Mouse (Mus musculus) lung, embryonic 14.5 days (tissue): ENCODE data around the gene Olfr1274-ps. TPM values are rescaled to one million over a fixed set of nuclear protein-coding genes. Genes with fewer than 3 reads are reported as not detected.
"Not testable (repeated sequence)": the region's sequence is repeated elsewhere in the genome, so short reads cannot be mapped to it uniquely, and the experiment has no call there.

ENCODE experiments used
- ATAC-seq: fragments of 200-750 bp; cut with Nextera tagmentation; 2 replicates; pipeline ENCODE4 v1.8.0; 2017; ENCODE audit warnings: mild to moderate bottlenecking, moderate TSS enrichment, moderate library complexity; ENCODE audit not compliant: insufficient read depth
- DNase-seq: peaks from one replicate; pipeline ENCODE4 v3.0.0-alpha.2; 2015
- H3K27ac ChIP-seq: fragments of 300-500 bp; sonication (generic); 2 replicates; pipeline ENCODE4 v1.5.1; 2014; ENCODE audit warnings: low read depth, mild to moderate bottlenecking, moderate library complexity
- H3K27me3 ChIP-seq: fragments of 300-500 bp; sonication (generic); 2 replicates; pipeline ENCODE4 v1.6.1; 2014; ENCODE audit warnings: low read length, control low read depth; ENCODE audit not compliant: insufficient read depth
- H3K36me3 ChIP-seq: fragments of 300-500 bp; sonication (generic); 2 replicates; pipeline ENCODE4 v1.6.1; 2014; ENCODE audit warnings: control low read depth; ENCODE audit not compliant: insufficient read depth
- H3K4me1 ChIP-seq: fragments of 300-500 bp; sonication (generic); 2 replicates; pipeline ENCODE4 v1.6.1; 2014; ENCODE audit warnings: antibody characterized with exemption, control low read depth; ENCODE audit not compliant: insufficient read depth
- H3K4me2 ChIP-seq: fragments of 300-500 bp; sonication (generic); 2 replicates; pipeline ENCODE4 v1.6.1; 2014; ENCODE audit warnings: mild to moderate bottlenecking
- H3K4me3 ChIP-seq: fragments of 300-500 bp; sonication (generic); 2 replicates; pipeline ENCODE4 v1.5.1; 2014; ENCODE audit warnings: low read depth, low read length
- H3K9ac ChIP-seq: fragments of 300-500 bp; sonication (generic); 2 replicates; pipeline ENCODE4 v1.6.1; 2014
- H3K9me3 ChIP-seq: fragments of 300-500 bp; sonication (generic); 2 replicates; pipeline ENCODE4 v1.6.1; 2016; ENCODE audit warnings: low read depth, low read length, control low read depth
- WGBS: fragments of 180-500 bp; shearing (Covaris S2); extraction: QIAGEN DNeasy Blood & Tissue Kit; methylation state at CpG from one replicate; pipeline ENCODE4 v1.1.7; 2014; 5-methylcytosine and 5-hydroxymethylcytosine counted together
- polyA plus RNA-seq: library from polyadenylated mRNA; unstranded; fragments of >200 nt; fragmentation: Nextera tagmentation; extraction: Ambion mirVana; gene quantifications from 2 replicates; pipeline ENCODE4 v1.2.1, GENCODE M21; 2014

Olfr1274-ps gene
- polyA plus RNA-seq = not detected in 2 replicates

- ATAC-seq, H3K4me3 ChIP-seq, DNase-seq, H3K27me3 ChIP-seq, H3K9ac ChIP-seq, H3K9me3 ChIP-seq, H3K27ac ChIP-seq, H3K4me2 ChIP-seq, H3K4me1 ChIP-seq, H3K36me3 ChIP-seq: not testable (repeated sequence)
- 76% methylated on average over 5 of the region's 7 CpGs for WGBS
Measured at GRCm38 (mm10) chr2:90398633-90399107, at the start of gene Olfr1274-ps. Gene Olfr1274-ps, plus strand, starts transcription at chr2:90398683.

- H3K4me2 ChIP-seq, H3K9ac ChIP-seq, H3K27ac ChIP-seq, H3K4me3 ChIP-seq, DNase-seq, H3K4me1 ChIP-seq, H3K36me3 ChIP-seq, H3K9me3 ChIP-seq, H3K27me3 ChIP-seq: not testable (repeated sequence)
- ATAC-seq = peak; percentile 38; the same call in 1 of the 2 replicates
- WGBS = no CpG with 5 or more reads among the region's 6 CpGs
Measured at GRCm38 (mm10) chr2:90351047-90351446, 47.4 kb upstream of the Olfr1274-ps start.

- WGBS = no CpG with 5 or more reads among the region's 3 CpGs
- ATAC-seq = 0 out of 2 replicates have a peak, but pooled peaks have one; percentile 58
- H3K9me3 ChIP-seq = not testable (repeated sequence)
Measured at GRCm38 (mm10) chr2:90351540-90351939, 46.9 kb upstream of the Olfr1274-ps start.

GRCm38 (mm10) chr2:90359229-90359628 is 39.3 kb upstream of the Olfr1274-ps start:
- H3K27me3 ChIP-seq = not testable (repeated sequence)

More at GRCm38 (mm10) chr2:90351540-90351939, 46.9 kb upstream of the Olfr1274-ps start:
- H3K4me1 ChIP-seq, H3K27ac ChIP-seq, H3K4me2 ChIP-seq, H3K9ac ChIP-seq, H3K27me3 ChIP-seq, DNase-seq, H3K4me3 ChIP-seq, H3K36me3 ChIP-seq: not testable (repeated sequence)

DNA sequence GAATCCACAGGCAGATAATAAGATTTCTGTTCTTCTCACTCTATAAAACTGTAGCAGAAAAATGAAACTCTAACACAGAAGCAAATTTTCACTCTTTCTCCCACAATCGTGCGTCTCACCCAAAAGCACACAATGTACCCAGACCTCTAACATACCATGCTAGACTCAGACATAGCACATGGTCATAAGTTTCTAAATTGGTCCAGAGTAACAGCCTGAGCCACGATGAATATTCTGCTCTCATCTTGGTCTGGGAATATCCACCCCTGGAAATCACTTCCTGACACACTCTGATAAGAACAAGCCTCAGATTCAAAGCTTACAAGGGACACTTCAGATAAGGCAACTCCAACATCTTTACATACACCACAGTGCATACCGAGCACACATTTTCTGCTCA is 38.3 kb upstream of the Olfr1274-ps start:
- not testable (repeated sequence) for H3K27ac ChIP-seq, H3K4me3 ChIP-seq, ATAC-seq, DNase-seq, H3K9me3 ChIP-seq, H3K4me1 ChIP-seq, H3K27me3 ChIP-seq, H3K4me2 ChIP-seq, H3K36me3 ChIP-seq, H3K9ac ChIP-seq
- WGBS = no CpG with 5 or more reads among the region's 4 CpGs

More at GRCm38 (mm10) chr2:90359229-90359628, 39.3 kb upstream of the Olfr1274-ps start:
- not testable (repeated sequence) for H3K27ac ChIP-seq, H3K4me1 ChIP-seq, ATAC-seq, DNase-seq, H3K9ac ChIP-seq, H3K36me3 ChIP-seq, H3K4me2 ChIP-seq, H3K4me3 ChIP-seq, H3K9me3 ChIP-seq
- no CpG with 5 or more reads among the region's 5 CpGs for WGBS

DNA sequence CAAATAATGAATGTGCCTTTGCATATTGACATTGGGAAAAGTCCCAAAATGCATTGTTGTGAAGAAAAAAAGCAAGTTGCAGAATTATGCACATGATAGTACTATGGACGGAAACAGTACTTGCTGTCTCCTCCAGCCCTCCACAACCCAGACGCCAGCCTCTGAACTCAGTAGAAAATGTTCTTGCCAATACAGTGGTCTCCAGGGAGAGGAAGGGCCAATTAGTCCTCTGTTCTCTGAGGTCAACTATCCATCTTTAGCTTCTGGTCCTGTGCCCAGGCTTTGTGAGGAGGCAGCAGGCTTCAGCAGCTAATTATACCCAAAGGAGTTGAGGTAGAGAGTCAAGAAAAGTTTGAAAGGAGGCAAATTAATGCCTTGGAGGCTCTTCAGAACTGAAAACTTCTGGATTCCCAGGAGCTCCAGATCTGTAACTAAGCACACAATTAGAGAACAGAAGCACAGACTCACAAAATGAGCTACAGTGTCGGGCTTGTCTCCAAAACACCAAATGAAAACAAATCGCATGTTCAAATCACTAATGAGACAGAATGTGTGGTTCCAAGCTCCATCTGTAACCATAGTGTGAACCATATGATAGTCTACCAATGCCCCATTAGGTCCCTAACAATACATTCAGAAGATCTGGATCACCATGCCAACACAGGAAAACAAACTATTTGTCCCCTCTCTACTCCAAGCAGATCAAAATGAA is 15.8 kb downstream of the Olfr1274-ps start:
- H3K4me1 ChIP-seq, DNase-seq, H3K9me3 ChIP-seq, ATAC-seq, H3K4me3 ChIP-seq, H3K36me3 ChIP-seq, H3K27me3 ChIP-seq, H3K4me2 ChIP-seq, H3K27ac ChIP-seq, H3K9ac ChIP-seq: not testable (repeated sequence)
- WGBS = 83% methylated on average over 4 of the region's 4 CpGs

DNA sequence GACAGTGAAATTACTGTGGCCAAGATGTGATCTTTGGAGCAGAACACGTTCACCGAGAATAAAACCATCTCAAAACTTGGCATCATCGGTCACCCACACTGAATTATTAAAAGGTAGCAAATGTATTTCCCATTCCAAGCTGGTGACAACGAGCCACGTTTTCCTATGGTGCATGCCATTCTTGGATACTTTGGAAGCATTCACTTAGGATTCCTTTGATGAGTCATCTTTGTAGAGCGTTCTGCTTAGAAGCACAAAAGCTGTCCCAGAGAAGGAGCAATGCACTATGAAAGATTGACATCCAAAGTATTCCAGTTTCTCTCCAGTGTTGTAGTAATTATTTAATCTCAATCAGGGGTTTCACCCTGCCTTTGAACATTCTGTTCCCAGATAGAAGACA is 23.8 kb downstream of the Olfr1274-ps start:
- H3K9ac ChIP-seq, H3K4me3 ChIP-seq, H3K4me1 ChIP-seq, ATAC-seq, H3K36me3 ChIP-seq, H3K27me3 ChIP-seq, H3K9me3 ChIP-seq, H3K4me2 ChIP-seq, H3K27ac ChIP-seq, DNase-seq: not testable (repeated sequence)
- WGBS = 88% methylated on average over 6 of the region's 6 CpGs

DNA sequence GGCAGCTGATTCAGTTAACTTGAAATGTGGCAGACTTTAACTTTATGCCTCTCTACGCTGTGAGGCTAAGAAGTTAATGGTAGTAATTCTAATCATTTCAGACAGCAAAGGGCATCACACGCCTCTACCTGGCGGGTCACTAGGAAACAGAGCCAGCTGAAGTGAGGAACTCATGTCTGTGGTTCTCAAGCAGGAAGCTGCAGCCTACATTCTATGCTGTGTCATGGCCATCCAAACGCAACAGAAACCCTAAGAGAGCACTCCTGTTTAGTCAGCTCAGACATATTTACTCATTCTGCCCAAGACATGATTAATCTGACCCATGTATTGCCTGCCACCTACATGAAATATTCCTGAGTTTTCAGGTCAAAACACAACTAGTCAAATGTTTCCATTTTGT is 26.5 kb downstream of the Olfr1274-ps start:
- no CpG with 5 or more reads among the region's 4 CpGs for WGBS
- DNase-seq, H3K27me3 ChIP-seq, H3K4me3 ChIP-seq, H3K9me3 ChIP-seq, H3K4me2 ChIP-seq, H3K9ac ChIP-seq, H3K4me1 ChIP-seq, H3K27ac ChIP-seq, ATAC-seq, H3K36me3 ChIP-seq: not testable (repeated sequence)

DNA sequence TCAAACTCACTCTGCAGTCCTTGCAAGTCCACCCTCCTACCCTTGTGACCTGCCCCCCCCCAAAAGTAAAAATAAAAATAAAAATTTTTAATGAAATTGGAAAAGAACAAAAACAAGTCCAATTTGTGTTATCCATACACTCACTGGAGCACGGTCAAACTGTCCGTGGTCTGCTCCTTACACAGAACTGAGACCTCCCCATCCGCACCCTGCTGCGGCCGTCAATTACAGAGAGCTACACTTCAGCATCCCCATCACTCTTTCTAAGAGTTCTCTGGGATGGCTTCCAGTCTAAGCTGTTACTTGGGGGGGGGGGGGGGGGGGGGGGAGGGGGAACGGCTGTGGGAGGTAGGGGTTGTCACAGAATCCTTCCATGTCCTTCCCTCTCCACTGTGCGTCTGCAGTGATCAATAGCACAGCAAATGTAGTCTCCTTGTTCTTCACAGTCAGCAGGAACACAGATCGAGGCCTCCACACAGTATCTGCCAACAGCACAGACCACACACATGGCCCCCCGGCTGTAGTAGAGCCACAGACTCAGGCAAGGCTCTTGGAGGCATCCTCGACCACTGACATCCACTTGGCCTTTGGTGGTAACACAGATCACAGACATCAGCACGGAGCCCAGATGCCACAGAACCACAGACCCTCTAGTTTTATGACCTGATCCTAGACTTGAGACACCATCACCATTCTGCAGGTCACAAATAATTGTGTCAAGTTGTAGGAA is 30.7 kb downstream of the Olfr1274-ps start:
- H3K9me3 ChIP-seq, H3K9ac ChIP-seq, H3K36me3 ChIP-seq, DNase-seq, H3K4me3 ChIP-seq, H3K27me3 ChIP-seq, H3K4me2 ChIP-seq, H3K4me1 ChIP-seq, H3K27ac ChIP-seq: not testable (repeated sequence)
- peak; percentile 44; the same call in 1 of the 2 replicates for ATAC-seq
- no CpG with 5 or more reads among the region's 11 CpGs for WGBS

DNA sequence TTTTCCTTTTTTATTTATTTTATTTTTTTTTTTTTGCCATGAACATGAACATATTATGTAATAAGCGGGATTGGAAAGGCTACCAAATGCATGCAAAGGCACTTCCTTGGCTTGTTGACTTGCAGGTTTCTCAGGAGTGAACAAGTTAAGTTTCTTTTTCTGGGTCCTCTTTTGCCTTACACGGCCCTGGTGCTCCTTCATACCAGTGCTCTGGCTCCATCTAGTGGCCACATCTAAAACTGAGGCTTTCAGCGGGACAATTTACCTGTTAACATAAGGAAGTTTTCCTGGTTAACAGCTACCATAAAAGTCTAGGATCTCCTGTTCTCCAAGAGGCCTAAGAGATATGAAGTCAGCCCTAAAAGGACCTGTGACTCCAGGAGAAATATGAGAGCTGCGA is 31.3 kb downstream of the Olfr1274-ps start:
- not testable (repeated sequence) for H3K4me3 ChIP-seq, H3K4me2 ChIP-seq, H3K27ac ChIP-seq, H3K4me1 ChIP-seq, H3K36me3 ChIP-seq, H3K9me3 ChIP-seq, H3K9ac ChIP-seq, H3K27me3 ChIP-seq, DNase-seq
- ATAC-seq = peak; percentile 47; the same call in 1 of the 2 replicates
- WGBS = no CpG with 5 or more reads among the region's 4 CpGs
